Mouse (Mus musculus) bone marrow, adult 2 months (tissue): Measurements from ENCODE around the gene Pola2. TPM values are rescaled to one million over a fixed set of nuclear protein-coding genes. Genes with fewer than 3 reads are reported as not detected.

Experiments
- H3K27ac ChIP-seq: fragments of 200-500 bp; 2 replicates; pipeline ENCODE4 v1.5.1; 2012; ENCODE audit warnings: low read depth, mild to moderate bottlenecking, control low read depth, inconsistent platforms, low read length; ENCODE audit not compliant: control insufficient read depth, poor library complexity, insufficient read depth
- H3K4me1 ChIP-seq: fragments of 200-500 bp; 2 replicates; pipeline ENCODE4 v1.6.1; 2011; ENCODE audit warnings: low read length; ENCODE audit not compliant: control insufficient read depth, insufficient read depth
- H3K4me3 ChIP-seq: fragments of 200-500 bp; replicated peaks from 2 replicates; pipeline ENCODE3; 2011; ENCODE audit warnings: mild to moderate bottlenecking, low read depth, low read length, control low read depth; ENCODE audit not compliant: control insufficient read depth
- CTCF ChIP-seq: fragments of 200-500 bp; IDR thresholded peaks from 2 replicates; pipeline ENCODE4 v1.5.1; 2011; ENCODE audit warnings: low read length, control low read depth; ENCODE audit not compliant: control insufficient read depth, insufficient read depth
- POLR2A ChIP-seq: fragments of 200-500 bp; IDR thresholded peaks from 2 replicates; pipeline ENCODE4 v1.6.1; 2011; ENCODE audit warnings: low read depth, mild to moderate bottlenecking, control low read depth, low read length, borderline replicate concordance; ENCODE audit not compliant: control insufficient read depth
- WGBS: fragments of 180-500 bp; shearing (Covaris S2); methylation state at CpG from one replicate; pipeline ENCODE4 v1.1.7; 2018; 5-methylcytosine and 5-hydroxymethylcytosine counted together
- polyA plus RNA-seq: library from polyadenylated mRNA; stranded (reverse); fragments of >200 nt; gene quantifications from 2 replicates; pipeline ENCODE4 v1.2.4, GENCODE M21; 2011; ENCODE audit warnings: low replicate concordance; ENCODE audit not compliant: missing spikeins, insufficient read depth, insufficient read length

Gene Pola2
- polyA plus RNA-seq, 1 experiment, result 79.8 TPM

GRCm38 (mm10) chr19:5892262-5892661, 71.7 kb downstream of the Pola2 start:
- 96% methylated on average over 7 of the region's 7 CpGs for WGBS
- H3K4me3 ChIP-seq, result no peak overlapping the region
- H3K4me1 ChIP-seq, result no peaks in the 10 kb centered on the region; the same call in 1 of the 2 replicates
- no peak for TF ChIP-seq CTCF
- TF ChIP-seq POLR2A, result no peak
- H3K27ac ChIP-seq, result no peak overlapping the region

DNA sequence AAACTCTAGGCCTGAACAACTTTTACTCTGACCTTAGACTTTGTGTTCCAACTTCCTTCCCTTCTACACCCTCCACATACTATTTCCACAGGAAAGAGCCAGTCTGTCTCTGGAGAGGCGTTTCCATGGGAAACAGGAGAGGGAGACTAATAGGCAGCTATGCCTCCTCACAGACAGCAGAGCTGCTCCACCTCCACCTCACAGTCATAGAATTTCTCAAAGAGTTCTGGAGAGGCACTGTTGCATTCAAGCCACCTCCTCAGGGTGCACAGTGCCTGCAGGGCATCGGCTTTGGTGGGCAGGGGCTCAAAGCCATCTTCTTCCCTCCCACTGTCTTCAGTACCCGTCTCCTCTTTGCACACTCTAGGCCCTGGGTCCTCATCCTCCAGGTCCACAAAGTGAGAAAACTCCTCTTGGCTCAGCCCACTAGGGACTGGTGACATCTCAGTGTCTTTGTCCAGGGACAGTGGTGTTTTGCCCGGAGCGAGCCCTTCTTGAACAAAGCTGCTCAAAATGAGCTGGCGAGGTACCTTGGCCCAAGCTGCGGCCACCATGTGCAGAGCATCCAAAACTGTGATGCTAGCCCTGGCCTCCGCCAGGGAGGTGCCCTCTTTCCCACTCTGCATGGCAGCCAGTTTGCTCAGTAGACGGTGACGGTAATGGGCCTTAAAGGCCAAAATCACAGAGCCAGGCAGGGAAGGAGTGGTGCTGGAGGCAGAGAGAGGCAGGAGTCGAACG, 72.3 kb downstream of the Pola2 start:
- WGBS, result 92% methylated on average over 12 of the region's 12 CpGs
- H3K27ac ChIP-seq, result no peak overlapping the region
- no peaks in the 10 kb centered on the region; the same call in 1 of the 2 replicates for H3K4me1 ChIP-seq
- H3K4me3 ChIP-seq, result no peak overlapping the region
- TF ChIP-seq POLR2A, result no peak
- no peak for TF ChIP-seq CTCF

Other genes starting within 250 kb of the Pola2 start
- gene Ehbp1l1, start 237.9 kb downstream of the Pola2 start, polyA plus RNA-seq, result 130 and 224 TPM in 2 replicates
- 33.5 and 37.8 TPM in 2 replicates for gene Fam89b, start 234.5 kb downstream of the Pola2 start, polyA plus RNA-seq
- 10.5 and 13.4 TPM in 2 replicates for gene Ltbp3, start 223.3 kb downstream of the Pola2 start, polyA plus RNA-seq
- gene Scyl1, start 192.8 kb downstream of the Pola2 start, polyA plus RNA-seq, result 26.8 and 38.8 TPM in 2 replicates
- gene Frmd8, start 88.9 kb downstream of the Pola2 start, polyA plus RNA-seq, result 14.3 and 18.1 TPM in 2 replicates
- gene Slc25a45, start 86.4 kb downstream of the Pola2 start, polyA plus RNA-seq, result 11.6 and 24.6 TPM in 2 replicates
- 4.4 and 6.4 TPM in 2 replicates for gene Tigd3, start 70.1 kb downstream of the Pola2 start, polyA plus RNA-seq
- 31.1 and 60.8 TPM in 2 replicates for gene Dpf2, start 51.2 kb downstream of the Pola2 start, polyA plus RNA-seq
- 2.3 and 5.3 TPM in 2 replicates for gene Cdc42ep2, start 39.4 kb downstream of the Pola2 start, polyA plus RNA-seq
- gene Slc22a20, start 21.9 kb upstream of the Pola2 start, polyA plus RNA-seq, result 0.80 TPM in 1 of 2 replicates, not detected in the other
- 59.9 and 139 TPM in 2 replicates for gene Capn1, start 51.7 kb upstream of the Pola2 start, polyA plus RNA-seq
- 30.5 and 58.5 TPM in 2 replicates for gene Syvn1, start 82.4 kb upstream of the Pola2 start, polyA plus RNA-seq
- gene Mrpl49, start 93.6 kb upstream of the Pola2 start, polyA plus RNA-seq, result 29.9 and 52.5 TPM in 2 replicates
- gene Fau, start 93.6 kb upstream of the Pola2 start, polyA plus RNA-seq, result 2,232 and 4,155 TPM in 2 replicates
- gene Znhit2, start 97.0 kb upstream of the Pola2 start, polyA plus RNA-seq, result 8.4 and 14.3 TPM in 2 replicates
- gene Tm7sf2, start 104.2 kb upstream of the Pola2 start, polyA plus RNA-seq, result 5.9 and 12.3 TPM in 2 replicates
- gene Vps51, start 113.0 kb upstream of the Pola2 start, polyA plus RNA-seq, result 48.4 and 85.1 TPM in 2 replicates
- gene Tmem262, start 115.8 kb upstream of the Pola2 start, polyA plus RNA-seq, result not detected in 2 replicates
- gene Gm28374, start 118.1 kb upstream of the Pola2 start, polyA plus RNA-seq, result not detected in 2 replicates
- gene Zfpl1, start 120.8 kb upstream of the Pola2 start, polyA plus RNA-seq, result 12.2 and 22.8 TPM in 2 replicates
- 28.8 and 31.0 TPM in 2 replicates for gene Cdca5, start 120.8 kb upstream of the Pola2 start, polyA plus RNA-seq
- gene AC131692.1, start 130.2 kb upstream of the Pola2 start, polyA plus RNA-seq, result 6.6 and 6.9 TPM in 2 replicates
- 5.2 and 5.3 TPM in 2 replicates for gene Naaladl1, start 141.6 kb upstream of the Pola2 start, polyA plus RNA-seq
- gene Sac3d1, start 154.4 kb upstream of the Pola2 start, polyA plus RNA-seq, result 2.5 and 6.0 TPM in 2 replicates
- 33.2 and 38.4 TPM in 2 replicates for gene Snx15, start 164.1 kb upstream of the Pola2 start, polyA plus RNA-seq
- gene Batf2, start 176.8 kb upstream of the Pola2 start, polyA plus RNA-seq, result 0.93 TPM in 1 of 2 replicates, not detected in the other
- 19.6 and 20.5 TPM in 2 replicates for gene Arl2, start 177.3 kb upstream of the Pola2 start, polyA plus RNA-seq
- gene Majin, start 220.2 kb upstream of the Pola2 start, polyA plus RNA-seq, result not detected in 2 replicates